Mouse (Mus musculus) lung, adult 2 months (tissue): ENCODE data around the gene Pdlim5. TPM values are rescaled to one million over a fixed set of nuclear protein-coding genes. Genes with fewer than 3 reads are reported as not detected.

Experiments used
- DNase-seq: peaks from one replicate; pipeline ENCODE4 v3.0.0; 2022
- H3K4me1 ChIP-seq: fragments of 200-500 bp; 2 replicates; pipeline ENCODE4 v1.6.1; 2011; ENCODE audit warnings: low read length; ENCODE audit not compliant: control insufficient read depth, insufficient read depth
- H3K4me3 ChIP-seq: fragments of 200-500 bp; replicated peaks from 2 replicates; pipeline ENCODE3; 2011; ENCODE audit warnings: low read depth, mild to moderate bottlenecking, control low read depth, low read length; ENCODE audit errors: extremely low read depth
- CTCF ChIP-seq: fragments of 200-500 bp; IDR thresholded peaks from 2 replicates; pipeline ENCODE4 v1.5.1; 2011; ENCODE audit warnings: mild to moderate bottlenecking, low read length, control low read depth; ENCODE audit not compliant: insufficient read depth
- POLR2A ChIP-seq: fragments of 200-500 bp; IDR thresholded peaks from 2 replicates; pipeline ENCODE4 v1.6.1; 2011; ENCODE audit warnings: low read depth, mild to moderate bottlenecking, control low read depth, low read length, borderline replicate concordance; ENCODE audit errors: extremely low read depth
- WGBS: fragments of 180-500 bp; shearing (Covaris S2); methylation state at CpG from one replicate; pipeline ENCODE4 v1.1.7; 2018; 5-methylcytosine and 5-hydroxymethylcytosine counted together
- polyA plus RNA-seq: library from polyadenylated mRNA; depleted of rRNA; stranded (reverse); fragments of >200 nt; gene quantifications from 2 replicates; pipeline ENCODE4 v1.2.3, GENCODE M21; 2012

The Pdlim5 gene
- polyA plus RNA-seq, 1 experiment: 52.6 TPM

DNA sequence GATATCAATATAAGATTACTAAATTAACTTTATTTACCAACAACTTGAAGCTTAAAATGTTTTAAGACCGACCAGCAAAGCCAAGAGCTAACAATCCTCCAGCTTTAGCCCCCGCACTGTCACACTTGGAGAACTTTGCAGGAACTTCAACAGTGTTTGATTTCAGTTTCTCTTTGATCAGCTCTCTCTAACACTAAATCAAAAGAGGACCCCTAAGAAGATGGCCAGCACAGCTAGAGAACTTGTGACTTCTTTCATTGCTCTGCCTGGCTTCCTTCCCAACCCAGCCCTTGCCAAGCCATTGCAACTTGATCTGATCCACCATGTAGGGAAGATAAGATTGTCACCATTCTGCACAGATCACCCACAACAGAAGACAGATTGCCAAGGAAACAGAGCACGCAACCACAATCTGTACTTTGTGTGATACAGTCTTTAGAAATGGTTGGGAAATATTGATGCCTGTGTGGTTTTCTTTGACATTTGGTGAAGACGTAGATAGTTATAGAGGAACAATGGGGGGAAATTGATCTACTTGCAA is 17.9 kb upstream of the Pdlim5 start:
- H3K4me3 ChIP-seq: no peak overlapping the region
- no peak for TF ChIP-seq POLR2A
- TF ChIP-seq CTCF: no peak
- no peaks in the 10 kb centered on the region for H3K4me1 ChIP-seq
- WGBS: 67% methylated on average over 4 of the region's 4 CpGs
- no peak for DNase-seq

DNA sequence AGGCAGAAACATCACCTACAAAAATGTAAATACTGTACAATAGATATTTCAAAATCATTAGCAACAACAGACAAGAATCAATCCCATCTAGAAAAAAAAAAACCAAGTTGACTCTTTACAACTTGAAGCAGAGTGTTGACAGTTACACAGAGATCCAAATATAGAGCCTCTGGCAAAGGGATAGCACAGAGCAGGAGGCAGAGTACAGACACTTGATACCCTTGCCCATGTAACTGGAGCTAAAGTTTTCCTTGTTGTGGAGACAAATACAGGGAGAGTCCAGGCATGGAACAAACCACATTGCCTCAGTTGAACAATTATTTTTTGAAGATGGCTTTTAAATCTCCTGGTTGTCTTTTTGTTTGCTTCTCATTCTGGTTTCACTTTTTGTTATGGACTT is 15.4 kb upstream of the Pdlim5 start:
- Histone ChIP-seq H3K4me3 (no peak overlapping the region), H3K4me1 (no peaks in the 10 kb centered on the region)
- no peak for DNase-seq
- no peak for TF ChIP-seq CTCF

DNA sequence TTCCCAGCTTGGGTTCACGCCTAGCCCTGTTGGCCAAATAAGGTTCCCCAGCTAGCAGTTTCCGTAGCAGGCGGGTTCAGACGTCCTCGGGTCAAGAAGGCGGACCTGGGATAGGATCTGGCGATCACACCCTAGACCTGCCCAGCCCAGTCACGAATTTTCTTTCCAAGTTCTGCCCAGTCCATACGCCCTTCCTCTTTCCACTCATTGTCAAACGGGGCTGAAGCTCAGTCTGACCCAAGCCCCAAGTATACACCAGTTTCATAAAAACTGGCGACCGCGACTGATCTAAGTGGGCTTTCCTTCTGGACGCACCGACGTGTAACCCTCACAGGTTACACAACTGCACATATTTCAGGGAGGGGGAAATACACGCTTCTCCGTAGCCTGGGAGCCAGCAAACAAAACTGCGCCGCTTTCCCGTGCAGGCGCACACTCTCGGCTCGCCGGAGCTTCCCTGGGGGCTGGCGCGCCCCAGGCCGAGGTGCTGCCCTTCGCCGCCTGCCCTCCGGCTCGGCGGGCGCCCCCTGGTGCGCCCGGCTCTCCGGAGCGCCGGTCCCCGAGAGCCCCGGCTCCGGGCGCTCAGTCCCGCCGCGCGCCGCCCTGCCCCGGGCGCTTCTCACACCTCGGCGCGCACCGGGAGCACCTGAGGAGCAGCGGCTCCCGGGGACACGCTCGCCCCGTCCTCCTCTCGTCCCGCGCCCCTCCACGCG is 544 bp downstream of the Pdlim5 start:
- DNase-seq: peak; percentile 77
- WGBS: under 1% methylated on average over 63 of the region's 64 CpGs
- peak overlapping the region; percentile 84 for H3K4me3 ChIP-seq
- H3K4me1 ChIP-seq: no peaks in the 10 kb centered on the region
- TF ChIP-seq POLR2A (peak; percentile 51; the same call in 1 of the 2 replicates), CTCF (no peak)

DNA sequence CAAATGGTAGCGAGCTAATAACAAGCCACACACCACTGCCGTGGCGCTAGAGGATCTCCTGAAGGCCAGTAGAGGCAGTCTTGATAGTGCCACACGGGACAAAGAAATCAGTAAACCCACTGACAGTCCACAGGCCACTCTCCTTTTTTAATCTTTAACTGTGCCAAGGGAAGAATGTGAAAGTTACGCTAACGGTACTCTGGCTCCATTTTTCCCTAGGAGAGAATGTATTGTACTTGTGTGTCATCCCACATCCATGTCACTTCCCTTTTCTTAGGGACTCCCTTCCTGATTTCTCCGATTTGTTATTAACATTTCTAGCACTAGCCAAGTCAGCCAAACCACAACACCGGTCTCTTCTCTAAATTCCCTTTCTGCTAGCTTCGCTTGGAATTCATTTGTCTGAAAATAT is 1.5 kb downstream of the Pdlim5 start:
- Histone ChIP-seq H3K4me1 (no peaks in the 10 kb centered on the region), H3K4me3 (peak overlapping the region; percentile 84)
- WGBS: 13% methylated on average over 9 of the region's 9 CpGs
- TF ChIP-seq CTCF: 0 out of 2 replicates have a peak, but pooled peaks have one; percentile 4
- TF ChIP-seq POLR2A: no peak
- no peak for DNase-seq

DNA sequence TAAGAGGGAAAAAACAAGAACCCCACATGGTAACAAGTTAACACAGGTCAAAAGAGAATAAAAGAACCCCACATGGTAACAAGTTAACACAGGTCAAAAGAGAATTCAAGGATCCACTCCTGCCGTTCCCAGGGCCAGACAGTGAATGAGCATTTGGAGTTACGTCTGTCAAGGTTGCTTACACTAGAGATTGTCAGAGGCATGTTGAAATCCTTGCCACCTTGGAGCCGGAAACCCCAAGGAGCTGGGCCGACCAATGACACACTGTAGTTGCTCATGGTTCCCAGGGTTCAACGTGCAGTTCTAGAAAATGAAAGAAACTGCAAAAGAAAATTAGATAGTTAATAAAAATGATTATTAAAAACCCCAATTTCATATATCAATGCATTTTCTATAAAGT is 4.0 kb downstream of the Pdlim5 start:
- TF ChIP-seq CTCF: no peak
- TF ChIP-seq POLR2A: no peak
- H3K4me3 ChIP-seq: no peak overlapping the region
- H3K4me1 ChIP-seq: peaks cover 6% of the 10 kb centered on the region; the same call in 1 of the 2 replicates
- no peak for DNase-seq
- WGBS: 71% methylated on average over 5 of the region's 5 CpGs

DNA sequence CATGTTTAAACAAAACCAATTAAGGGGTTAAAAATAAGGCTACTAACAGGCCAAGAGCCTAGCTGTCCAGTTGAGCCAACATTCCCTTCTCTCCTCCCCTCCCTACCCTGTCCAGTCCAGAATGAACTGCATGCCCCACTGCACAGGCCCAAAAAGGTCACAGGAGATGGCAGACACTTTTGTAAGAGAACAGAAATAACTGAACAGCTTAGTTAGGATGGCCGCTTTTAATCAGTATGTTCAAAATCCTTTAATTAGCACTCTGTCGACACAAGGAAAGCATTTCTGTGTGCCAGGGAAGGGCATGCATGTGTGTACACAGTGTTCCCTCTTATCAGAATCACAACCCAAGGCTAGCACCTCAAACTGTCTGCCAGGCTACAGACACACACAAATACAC is 5.2 kb downstream of the Pdlim5 start:
- WGBS: 60% methylated on average over 2 of the region's 2 CpGs
- TF ChIP-seq POLR2A: no peak
- no peak for TF ChIP-seq CTCF
- Histone ChIP-seq H3K4me3 (no peak overlapping the region), H3K4me1 (peaks cover 6% of the 10 kb centered on the region; the same call in 1 of the 2 replicates)
- no peak for DNase-seq

DNA sequence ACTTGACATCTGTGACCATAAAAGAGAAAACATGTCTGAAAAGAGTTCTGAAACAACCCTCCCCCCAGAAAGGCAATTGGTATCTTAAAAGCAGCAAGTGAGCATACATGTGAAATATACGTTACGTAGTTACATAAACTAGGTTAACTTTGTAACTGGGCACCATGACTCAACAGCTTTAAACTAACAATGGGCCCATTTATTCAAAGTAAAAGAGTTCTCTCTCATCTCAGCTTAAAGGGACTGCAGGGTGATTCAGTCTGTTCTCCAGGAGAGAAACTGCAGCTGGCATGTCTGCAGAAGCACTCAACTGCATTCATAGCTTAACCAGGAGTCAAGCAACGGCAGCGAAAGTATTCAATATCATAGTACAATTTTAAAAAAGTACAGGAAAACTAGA is 7.3 kb downstream of the Pdlim5 start:
- WGBS: 81% methylated on average over 4 of the region's 4 CpGs
- Histone ChIP-seq H3K4me3 (no peak overlapping the region), H3K4me1 (peaks cover 6% of the 10 kb centered on the region; the same call in 1 of the 2 replicates)
- no peak for DNase-seq
- TF ChIP-seq POLR2A (no peak), CTCF (no peak)

DNA sequence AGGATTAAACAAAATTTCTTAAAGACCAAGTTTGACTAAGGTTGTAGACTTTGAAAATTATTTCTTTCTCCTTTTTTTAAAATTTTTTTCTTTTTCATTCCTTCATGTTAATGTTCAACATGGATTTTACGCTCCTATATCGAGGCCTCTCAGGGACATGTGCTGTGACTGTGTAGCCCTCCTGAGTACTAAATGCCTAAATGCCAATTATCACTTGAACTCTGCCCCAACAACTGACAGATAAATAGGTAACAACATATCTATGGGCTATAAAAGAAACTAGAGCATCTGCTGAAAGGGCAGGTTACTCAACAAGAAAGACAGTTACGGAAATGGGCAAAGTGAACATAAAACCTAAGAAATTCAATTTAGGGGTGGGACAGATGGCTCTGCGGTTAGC is 9.0 kb downstream of the Pdlim5 start:
- 94% methylated on average over 4 of the region's 4 CpGs for WGBS
- no peak for TF ChIP-seq CTCF
- TF ChIP-seq POLR2A: no peak
- Histone ChIP-seq H3K4me1 (peaks cover 6% of the 10 kb centered on the region; the same call in 1 of the 2 replicates), H3K4me3 (no peak overlapping the region)
- no peak for DNase-seq

DNA sequence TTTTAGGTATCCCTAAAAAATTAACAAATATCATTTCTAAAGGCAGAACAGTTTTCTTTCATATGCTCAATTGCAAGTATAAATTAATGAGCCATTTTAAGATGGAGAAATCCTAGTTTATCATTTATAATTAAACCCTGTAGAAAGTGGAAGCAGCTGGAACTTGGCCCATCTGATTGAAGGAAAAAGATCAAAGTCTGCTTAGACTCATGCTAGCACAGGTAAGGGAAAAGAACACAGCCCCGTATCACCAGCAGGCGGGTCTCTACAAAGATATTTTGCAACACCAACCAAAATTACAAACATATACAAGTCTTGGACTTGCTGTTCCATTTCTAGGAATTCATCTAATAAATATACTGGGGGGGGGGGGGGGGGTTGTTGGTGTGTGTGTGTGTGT is 9.8 kb downstream of the Pdlim5 start:
- no peak for DNase-seq
- 65% methylated on average over 2 of the region's 2 CpGs for WGBS
- H3K4me1 ChIP-seq: peaks cover 6% of the 10 kb centered on the region; the same call in 1 of the 2 replicates

DNA sequence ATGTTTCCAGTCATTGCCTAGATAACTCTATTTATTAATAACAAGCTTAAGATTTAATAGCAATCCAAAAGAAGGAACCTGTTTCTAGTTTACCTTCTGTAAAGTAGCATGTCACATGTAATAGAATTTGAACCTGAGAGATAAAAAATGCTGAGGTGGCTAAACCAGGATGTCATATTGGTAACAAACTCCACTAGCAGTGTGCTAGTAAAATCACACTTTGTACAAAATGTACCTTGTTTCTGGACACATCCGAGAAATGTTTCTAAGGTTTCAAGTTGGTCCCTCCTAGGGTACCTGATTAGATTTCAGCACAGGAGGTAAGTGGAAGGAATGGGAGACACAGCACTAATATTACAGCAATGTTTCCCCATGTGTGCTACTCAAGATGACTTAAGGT is 18.9 kb downstream of the Pdlim5 start:
- WGBS: 92% methylated on average over 1 of the region's 1 CpGs

More for the DNA sequence above, 9.8 kb downstream of the Pdlim5 start:
- no peak for TF ChIP-seq CTCF
- TF ChIP-seq POLR2A: no peak
- no peak overlapping the region for H3K4me3 ChIP-seq

More for the DNA sequence above, 18.9 kb downstream of the Pdlim5 start:
- H3K4me1 ChIP-seq: no peaks in the 10 kb centered on the region; the same call in 1 of the 2 replicates
- H3K4me3 ChIP-seq: no peak overlapping the region
- no peak for DNase-seq
- TF ChIP-seq CTCF (no peak), POLR2A (no peak)
